Mouse (Mus musculus): ENCODE measurements around the gene Ttll9. TPM values are rescaled to one million over a fixed set of nuclear protein-coding genes. Genes with fewer than 3 reads are reported as not detected.

Gene Ttll9
- polyA plus RNA-seq, 1 experiment = not detected

- H3K4me3 ChIP-seq = no peak within 1 kb of the TSS
- no peaks in the 10 kb centered on the region for H3K79me2 ChIP-seq (ENCODE audit: control insufficient read depth, insufficient read depth)
- no peak for TF ChIP-seq TCF12 (IDR thresholded peaks at IDR 0.05; ENCODE audit: insufficient read depth, poor library complexity, severe bottlenecking)
- TF ChIP-seq USF1 (IDR thresholded peaks at IDR 0.05; ENCODE audit: low read depth) = no peak
- TF ChIP-seq POLR2AphosphoS2 (IDR thresholded peaks at IDR 0.05; ENCODE audit: insufficient read length, low read depth) = no peak
- TF ChIP-seq MAX (IDR thresholded peaks at IDR 0.05; ENCODE audit: low read depth) = no peak
- H3ac ChIP-seq (ENCODE audit: control insufficient read depth, insufficient read length) = no peak within 1 kb of the TSS
- H3K27me3 ChIP-seq (ENCODE audit: control insufficient read depth, insufficient read depth, insufficient read length) = peaks cover 52% of the 10 kb centered on the region
- no peak within 1 kb of the TSS for H3K4me2 ChIP-seq (ENCODE audit: low read depth)
- no peaks in the 10 kb centered on the region for H3K36me3 ChIP-seq (ENCODE audit: control insufficient read depth, insufficient read depth)
Observed at GRCm38 (mm10) chr2:153031126-153032082, 69.1 kb downstream of the Ttll9 start, which contains the start of gene Xkr7. Gene Xkr7 (plus strand): TSS chr2:153031852.

- Histone ChIP-seq H3K36me3 (ENCODE audit: control insufficient read depth, insufficient read depth) (no peaks in the 10 kb centered on the region), H3K4me2 (ENCODE audit: low read depth) (no peak overlapping the region), H3K79me2 (ENCODE audit: control insufficient read depth, insufficient read depth) (no peaks in the 10 kb centered on the region), H3K27me3 (ENCODE audit: control insufficient read depth, insufficient read depth, insufficient read length) (peaks cover 52% of the 10 kb centered on the region), H3K4me3 (no peak overlapping the region), H3ac (ENCODE audit: control insufficient read depth, insufficient read length) (no peak overlapping the region)
- TF ChIP-seq TCF3 (IDR thresholded peaks at IDR 0.05; ENCODE audit: insufficient read length, low read depth) (peak; percentile 30), POLR2A (IDR thresholded peaks at IDR 0.05; ENCODE audit: insufficient read length, low read depth) (no peak), MYOG (IDR thresholded peaks at IDR 0.05; ENCODE audit: control insufficient read depth in 1 of 3, insufficient read depth in 1 of 3, insufficient read length in 2 of 3, low read depth in 2 of 3) (peak in 1 of 3 experiments; percentile 20), REST (IDR thresholded peaks at IDR 0.05; ENCODE audit: insufficient read depth, insufficient read length) (peak; percentile 91), POLR2AphosphoS2 (IDR thresholded peaks at IDR 0.05; ENCODE audit: insufficient read length, low read depth) (no peak), USF1 (IDR thresholded peaks at IDR 0.05; ENCODE audit: low read depth) (no peak), CEBPB (IDR thresholded peaks at IDR 0.05; ENCODE audit: insufficient read depth, poor library complexity, severe bottlenecking) (no peak), E2F4 (IDR thresholded peaks at IDR 0.05; ENCODE audit: insufficient read depth) (peak; percentile 18)
Observed at GRCm38 (mm10) chr2:153032083-153032842, 70.0 kb downstream of the Ttll9 start.

- peaks cover 53% of the 10 kb centered on the region for H3K27me3 ChIP-seq (ENCODE audit: control insufficient read depth, insufficient read depth, insufficient read length)
- TF ChIP-seq POLR2A (IDR thresholded peaks at IDR 0.05; ENCODE audit: insufficient read length, low read depth) (no peak), MYOD1 (IDR thresholded peaks at IDR 0.05; ENCODE audit: control insufficient read depth in 1 of 3, insufficient read length in 2 of 3, low read depth in 2 of 3) (no peak), MAX (IDR thresholded peaks at IDR 0.05; ENCODE audit: low read depth) (no peak), MYOG (IDR thresholded peaks at IDR 0.05; ENCODE audit: control insufficient read depth in 1 of 3, insufficient read depth in 1 of 3, insufficient read length in 2 of 3, low read depth in 2 of 3) (no peak), REST (IDR thresholded peaks at IDR 0.05; ENCODE audit: insufficient read depth, insufficient read length) (no peak), E2F4 (IDR thresholded peaks at IDR 0.05; ENCODE audit: insufficient read depth) (no peak), TCF12 (IDR thresholded peaks at IDR 0.05; ENCODE audit: insufficient read depth, poor library complexity, severe bottlenecking) (no peak), CEBPB (IDR thresholded peaks at IDR 0.05; ENCODE audit: insufficient read depth, poor library complexity, severe bottlenecking) (no peak), USF1 (IDR thresholded peaks at IDR 0.05; ENCODE audit: low read depth) (no peak), SRF (IDR thresholded peaks at IDR 0.05; ENCODE audit: control insufficient read depth, insufficient read length, low read depth) (no peak), TCF3 (IDR thresholded peaks at IDR 0.05; ENCODE audit: insufficient read length, low read depth) (no peak), POLR2AphosphoS2 (IDR thresholded peaks at IDR 0.05; ENCODE audit: insufficient read length, low read depth) (no peak)
- no peak overlapping the region for H3K4me3 ChIP-seq
- no peaks in the 10 kb centered on the region for H3K79me2 ChIP-seq (ENCODE audit: control insufficient read depth, insufficient read depth)
- H3K36me3 ChIP-seq (ENCODE audit: control insufficient read depth, insufficient read depth) = no peaks in the 10 kb centered on the region
- no peak overlapping the region for H3ac ChIP-seq (ENCODE audit: control insufficient read depth, insufficient read length)
- H3K4me2 ChIP-seq (ENCODE audit: low read depth) = no peak overlapping the region
Observed at GRCm38 (mm10) chr2:153032973-153033372, 70.7 kb downstream of the Ttll9 start.

GRCm38 (mm10) chr2:153033545-153034230 lies 71.4 kb downstream of the Ttll9 start:
- H3K79me2 ChIP-seq (ENCODE audit: control insufficient read depth, insufficient read depth) = no peaks in the 10 kb centered on the region
- H3K36me3 ChIP-seq (ENCODE audit: control insufficient read depth, insufficient read depth) = no peaks in the 10 kb centered on the region
- no peak overlapping the region for H3K4me2 ChIP-seq (ENCODE audit: low read depth)
- peaks cover 55% of the 10 kb centered on the region for H3K27me3 ChIP-seq (ENCODE audit: control insufficient read depth, insufficient read depth, insufficient read length)
- H3K4me3 ChIP-seq = no peak overlapping the region
- no peak for TF ChIP-seq E2F4 (IDR thresholded peaks at IDR 0.05; ENCODE audit: insufficient read depth)
- TF ChIP-seq POLR2A (IDR thresholded peaks at IDR 0.05; ENCODE audit: insufficient read length, low read depth) = no peak
- no peak for TF ChIP-seq MAX (IDR thresholded peaks at IDR 0.05; ENCODE audit: low read depth)
- TF ChIP-seq TCF12 (IDR thresholded peaks at IDR 0.05; ENCODE audit: insufficient read depth, poor library complexity, severe bottlenecking) = no peak
- no peak for TF ChIP-seq SRF (IDR thresholded peaks at IDR 0.05; ENCODE audit: control insufficient read depth, insufficient read length, low read depth)
- TF ChIP-seq REST (IDR thresholded peaks at IDR 0.05; ENCODE audit: insufficient read depth, insufficient read length) = no peak
- TF ChIP-seq TCF3 (IDR thresholded peaks at IDR 0.05; ENCODE audit: insufficient read length, low read depth) = no peak
- no peak for TF ChIP-seq POLR2AphosphoS2 (IDR thresholded peaks at IDR 0.05; ENCODE audit: insufficient read length, low read depth)
- TF ChIP-seq CEBPB (IDR thresholded peaks at IDR 0.05; ENCODE audit: insufficient read depth, poor library complexity, severe bottlenecking) = no peak
- no peak for TF ChIP-seq USF1 (IDR thresholded peaks at IDR 0.05; ENCODE audit: low read depth)
- no peak overlapping the region for H3ac ChIP-seq (ENCODE audit: control insufficient read depth, insufficient read length)
